ENCODE assay signal across 8 mouse cellular contexts in the genomic region with DNA sequence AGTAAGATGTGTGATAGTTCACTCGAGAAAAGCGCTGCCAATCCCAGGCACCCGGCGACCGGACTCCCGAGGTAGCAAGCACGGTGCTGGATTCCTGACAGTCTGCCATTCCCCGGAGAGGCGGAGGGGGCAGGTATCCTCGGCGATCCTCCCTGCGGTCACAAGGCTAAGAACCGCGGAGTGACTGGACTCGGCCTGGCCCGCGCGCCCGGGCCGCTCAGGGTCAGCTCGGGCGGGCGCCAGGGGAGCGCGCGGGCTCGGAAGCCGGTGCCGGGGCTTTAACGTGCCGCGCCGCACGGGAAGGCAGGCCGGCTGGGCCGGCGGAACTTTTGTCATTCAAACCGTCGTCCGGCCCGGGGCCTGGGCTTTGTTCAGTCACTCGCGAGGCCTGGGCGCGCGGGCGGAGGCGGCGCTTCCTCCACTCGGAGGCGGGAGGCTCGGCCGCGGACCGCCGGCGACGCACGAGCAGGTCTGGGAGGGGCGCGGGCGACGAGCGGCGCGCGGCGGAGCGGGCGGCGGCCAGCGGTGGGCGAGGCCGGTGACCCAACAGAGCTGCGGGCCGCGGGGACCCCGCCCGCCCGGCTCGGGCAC. TPM values are rescaled to one million over a fixed set of nuclear protein-coding genes. Genes with fewer than 3 reads are reported as not detected.
A peak's percentile ranks its signal among the peaks of the same experiment; 100 is the strongest.
DNase-seq lines count a peak whose midpoint lies in the region; ATAC-seq and TF ChIP-seq lines count a peak whose summit lies in the region.

A gene (plus strand): TSS at position 23 of the 591 bp plus-strand sequence.

- H3K27me3 ChIP-seq in forebrain, embryonic 11.5 days (ENCODE audit: control insufficient read depth, insufficient read depth, low read length) = no peaks in the 10 kb centered on the region
- no peaks in the 10 kb centered on the region for H3K27me3 ChIP-seq in heart, embryonic 15.5 days
- peaks cover 12% of the 10 kb centered on the region for H3K27me3 ChIP-seq in liver, embryonic 16.5 days (ENCODE audit: control insufficient read depth, insufficient read depth, low read depth, low read length)
- H3K27me3 ChIP-seq in neural tube, embryonic 13.5 days = no peaks in the 10 kb centered on the region
- no peaks in the 10 kb centered on the region for H3K27me3 ChIP-seq in testis, adult 2 months (ENCODE audit: control insufficient read depth, insufficient read depth, low read length)

- peak; percentile 54 for DNase-seq in c-Kit-positive CD71-negative TER-119-negative erythroid progenitor cells, embryonic 14.5 days (ENCODE audit: low read depth)
- DNase-seq in forebrain, embryonic 11.5 days (ENCODE audit: low spot score) = peak; percentile 94
- DNase-seq in kidney, postnatal 25 days = peak; percentile 84 to 94

- H3K9ac ChIP-seq in forebrain, embryonic 11.5 days (ENCODE audit: low read length) = peak within 1 kb of the TSS; percentile 98
- H3K9ac ChIP-seq in heart, embryonic 15.5 days = peak within 1 kb of the TSS; percentile 100
- H3K9ac ChIP-seq in liver, embryonic 16.5 days (ENCODE audit: low read depth, low read length) = peak within 1 kb of the TSS; percentile 91
- H3K9ac ChIP-seq in neural tube, embryonic 13.5 days = peak within 1 kb of the TSS; percentile 98

- no peak for TF ChIP-seq CTCF in testis, adult 2 months (IDR thresholded peaks at IDR 0.05; ENCODE audit: control insufficient read depth, insufficient read depth, insufficient replicate concordance, low read depth, low read length)

- H3K27ac ChIP-seq in forebrain, embryonic 11.5 days (ENCODE audit: low read depth, low read length) = peak within 1 kb of the TSS; percentile 100
- H3K27ac ChIP-seq in heart, embryonic 15.5 days = peak within 1 kb of the TSS; percentile 99
- H3K27ac ChIP-seq in liver, embryonic 16.5 days (ENCODE audit: low read length) = peak within 1 kb of the TSS; percentile 90
- peak within 1 kb of the TSS; percentile 100 for H3K27ac ChIP-seq in neural tube, embryonic 13.5 days (replicated peaks)
- H3K27ac ChIP-seq in testis, adult 2 months (ENCODE audit: control insufficient read depth, insufficient read depth, low read depth, low read length) = peak within 1 kb of the TSS; percentile 97

- no peaks in the 10 kb centered on the region; the same call in 1 of the 2 replicates for H3K9me3 ChIP-seq in forebrain, embryonic 11.5 days (ENCODE audit: control insufficient read depth, low read length)
- H3K9me3 ChIP-seq in heart, embryonic 15.5 days (replicated peaks) = no peaks in the 10 kb centered on the region
- H3K9me3 ChIP-seq in liver, embryonic 16.5 days (replicated peaks; ENCODE audit: control insufficient read depth, low read length) = no peaks in the 10 kb centered on the region
- H3K9me3 ChIP-seq in neural tube, embryonic 13.5 days = no peaks in the 10 kb centered on the region

- peaks cover 7% of the 10 kb centered on the region; the same call in 1 of the 2 replicates for H3K4me1 ChIP-seq in forebrain, embryonic 11.5 days (replicated peaks; ENCODE audit: control insufficient read depth, insufficient read depth, low read length)
- peaks cover 24% of the 10 kb centered on the region for H3K4me1 ChIP-seq in heart, embryonic 15.5 days (replicated peaks)
- H3K4me1 ChIP-seq in liver, embryonic 16.5 days (ENCODE audit: control insufficient read depth, low read depth, low read length) = peaks cover 5% of the 10 kb centered on the region
- peaks cover 32% of the 10 kb centered on the region for H3K4me1 ChIP-seq in neural tube, embryonic 13.5 days (replicated peaks)
- peaks cover 17% of the 10 kb centered on the region for H3K4me1 ChIP-seq in testis, adult 2 months (ENCODE audit: control insufficient read depth, insufficient read depth, low read length)

- peak within 1 kb of the TSS; percentile 96 for H3K4me3 ChIP-seq in forebrain, embryonic 11.5 days (ENCODE audit: low read depth, low read length)
- H3K4me3 ChIP-seq in heart, embryonic 15.5 days = peak within 1 kb of the TSS; percentile 97
- H3K4me3 ChIP-seq in liver, embryonic 16.5 days (ENCODE audit: low read depth, low read length) = peak within 1 kb of the TSS; percentile 85
- peak within 1 kb of the TSS; percentile 93 for H3K4me3 ChIP-seq in neural tube, embryonic 13.5 days
- H3K4me3 ChIP-seq in testis, adult 2 months (ENCODE audit: control insufficient read depth, low read depth, low read length) = peak within 1 kb of the TSS; percentile 92

- peak within 1 kb of the TSS; percentile 77 for H3K4me2 ChIP-seq in forebrain, embryonic 11.5 days (ENCODE audit: low read depth, low read length, severe bottlenecking)
- H3K4me2 ChIP-seq in heart, embryonic 15.5 days = peak within 1 kb of the TSS; percentile 71
- H3K4me2 ChIP-seq in liver, embryonic 16.5 days (ENCODE audit: low read depth, low read length) = peak within 1 kb of the TSS; percentile 88
- H3K4me2 ChIP-seq in neural tube, embryonic 13.5 days = peak within 1 kb of the TSS; percentile 68

- peak; percentile 47 for TF ChIP-seq POLR2A in testis, adult 2 months (IDR thresholded peaks at IDR 0.05; ENCODE audit: control insufficient read depth, low read depth, low read length)

- 0 out of 2 replicates have a peak, but pooled peaks cover 3% of the 10 kb centered on the region for H3K36me3 ChIP-seq in forebrain, embryonic 11.5 days (ENCODE audit: control insufficient read depth, insufficient read depth, low read length)
- H3K36me3 ChIP-seq in heart, embryonic 15.5 days = no peaks in the 10 kb centered on the region
- H3K36me3 ChIP-seq in liver, embryonic 16.5 days (ENCODE audit: control insufficient read depth, insufficient read depth) = no peaks in the 10 kb centered on the region; the same call in 1 of the 2 replicates
- peaks cover 11% of the 10 kb centered on the region; the same call in 1 of the 2 replicates for H3K36me3 ChIP-seq in neural tube, embryonic 13.5 days
- H3K36me3 ChIP-seq in testis, adult 2 months (ENCODE audit: control insufficient read depth, insufficient read depth, low read length) = no peaks in the 10 kb centered on the region

- peak; percentile 50 for ATAC-seq in CD4-positive, CD25-positive, alpha-beta regulatory T cell, adult 4 months
- peak; percentile 88 for ATAC-seq in forebrain, embryonic 11.5 days (replicated peaks; ENCODE audit: low FRiP score)
- ATAC-seq in heart, embryonic 15.5 days (replicated peaks; ENCODE audit: insufficient number of reproducible peaks, insufficient read depth, low FRiP score, low read depth) = peak; percentile 82
- ATAC-seq in liver, embryonic 16.5 days (ENCODE audit: low read depth) = peak; percentile 85
- ATAC-seq in neural tube, embryonic 13.5 days (ENCODE audit: low read depth) = peak; percentile 81

- WGBS in forebrain, embryonic 11.5 days = under 1% methylated on average over 71 of the region's 81 CpGs
- WGBS in heart, embryonic 15.5 days = under 1% methylated on average over 63 of the region's 81 CpGs
- under 1% methylated on average over 66 of the region's 81 CpGs for WGBS in liver, embryonic 16.5 days (ENCODE audit: insufficient replicate concordance)
- WGBS in neural tube, embryonic 13.5 days = under 1% methylated on average over 47 of the region's 81 CpGs

RNA-seq across cellular contexts. Expression of the gene that starts here (rescaled TPM):
- polyA plus RNA-seq in CD4-positive, CD25-positive, alpha-beta regulatory T cell, adult 4 months (2017; shearing (Covaris generic)) = 10 to 100 TPM; 25.1 to 30.4 TPM
- polyA plus RNA-seq in forebrain, embryonic 11.5 days (2014; fragmentation: Nextera tagmentation; extraction: Ambion mirVana) = 63.7 and 64.5 TPM in 2 replicates
- polyA plus RNA-seq in heart, embryonic 15.5 days (2015; fragmentation: Nextera tagmentation; extraction: Ambion mirVana) = 25.0 and 30.5 TPM in 2 replicates
- polyA plus RNA-seq in liver, embryonic 16.5 days (2015; fragmentation: Nextera tagmentation; extraction: Ambion mirVana) = 9.0 and 9.4 TPM in 2 replicates
- polyA plus RNA-seq in neural tube, embryonic 13.5 days (2015; fragmentation: Nextera tagmentation; extraction: Ambion mirVana) = 44.7 and 46.0 TPM in 2 replicates
- polyA plus RNA-seq in testis, adult 2 months (2012; rRNA removed) = 244 and 274 TPM in 2 replicates

Comparison
In these comparisons a context has a peak if more than half of its experiments do, and no peak if none do; other contexts are left out.
1. Peak in every context shown above with its lines: DNase-seq, ATAC-seq, H3K4me3 ChIP-seq and H3K27ac ChIP-seq.